Mouse (Mus musculus): ENCODE results near the gene Pus7l. TPM values are rescaled to one million over a fixed set of nuclear protein-coding genes. Genes with fewer than 3 reads are reported as not detected.
"Not testable (repeated sequence)": the region's sequence is repeated elsewhere in the genome, so short reads cannot be mapped to it uniquely, and the experiment has no call there.

Gene Pus7l
- total RNA-seq, 2 experiments from 2014 or later: 1.4 to 1.9 TPM

- intact Hi-C loops (cut with DNase I): loop anchor here (2.0 kb wide), 1 partner anchor 44 kb away; the partner anchor contains the start of gene Twf1
- no peak for DNase-seq (ENCODE audit: low spot score)
Observed at GRCm38 (mm10) chr15:94544844-94545243, 1.5 kb upstream of the Pus7l start.

- no peak for DNase-seq (ENCODE audit: low spot score)
- intact Hi-C loops (cut with DNase I): loop anchor here (2.0 kb wide), 1 partner anchor 45 kb away; the partner anchor contains the start of gene Twf1
Observed at GRCm38 (mm10) chr15:94544052-94544636, 797 bp upstream of the Pus7l start.

- intact Hi-C loops (cut with DNase I): no loop called here
- DNase-seq (ENCODE audit: low spot score): no peak
Observed at GRCm38 (mm10) chr15:94542567-94543408, 559 bp downstream of the Pus7l start.

GRCm38 (mm10) chr15:94539296-94539695 lies 4.1 kb downstream of the Pus7l start:
- intact Hi-C loops (cut with DNase I): no loop called here

GRCm38 (mm10) chr15:94535521-94535920 lies 7.8 kb downstream of the Pus7l start:
- DNase-seq (ENCODE audit: low spot score): no peak
- intact Hi-C loops (cut with DNase I): no loop called here

More at GRCm38 (mm10) chr15:94539296-94539695, 4.1 kb downstream of the Pus7l start:
- no peak for DNase-seq (ENCODE audit: low spot score)

- intact Hi-C loops (cut with DNase I): no loop called here
- DNase-seq (ENCODE audit: low spot score): no peak
Observed at GRCm38 (mm10) chr15:94532956-94533355, 10.4 kb downstream of the Pus7l start.

GRCm38 (mm10) chr15:94532306-94532705 lies 11.0 kb downstream of the Pus7l start:
- intact Hi-C loops (cut with DNase I): no loop called here
- no peak for DNase-seq (ENCODE audit: low spot score)

- intact Hi-C loops (cut with DNase I): no loop called here
- no peak for DNase-seq (ENCODE audit: low spot score)
Observed at GRCm38 (mm10) chr15:94530519-94530918, 12.8 kb downstream of the Pus7l start.

- intact Hi-C loops (cut with DNase I): no loop called here
- DNase-seq (ENCODE audit: low spot score): no peak
Observed at GRCm38 (mm10) chr15:94524956-94525355, 18.4 kb downstream of the Pus7l start.

GRCm38 (mm10) chr15:94523251-94523650 lies 20.1 kb downstream of the Pus7l start:
- no peak for DNase-seq (ENCODE audit: low spot score)
- intact Hi-C loops (cut with DNase I): no loop called here

GRCm38 (mm10) chr15:94520959-94521358 lies 22.4 kb downstream of the Pus7l start:
- intact Hi-C loops (cut with DNase I): loop anchor here (1.0 to 2.0 kb wide), 2 partner anchors 179 to 256 kb away; no protein-coding TSS in a partner anchor
- no peak for DNase-seq (ENCODE audit: low spot score)

GRCm38 (mm10) chr15:94520205-94520900 lies 23.0 kb downstream of the Pus7l start:
- DNase-seq (ENCODE audit: low spot score): no peak
- intact Hi-C loops (cut with DNase I): loop anchor here (1.0 to 2.0 kb wide), 2 partner anchors 178 to 256 kb away; no protein-coding TSS in a partner anchor

- no peak for DNase-seq (ENCODE audit: low spot score)
- intact Hi-C loops (cut with DNase I): no loop called here
Observed at GRCm38 (mm10) chr15:94517913-94518491, 25.3 kb downstream of the Pus7l start.

GRCm38 (mm10) chr15:94503451-94504215 lies 39.7 kb downstream of the Pus7l start:
- no peak for DNase-seq (ENCODE audit: low spot score)
- intact Hi-C loops (cut with DNase I): no loop called here

GRCm38 (mm10) chr15:94499260-94499659 lies 44.1 kb downstream of the Pus7l start:
- DNase-seq (ENCODE audit: low spot score): no peak
- intact Hi-C loops (cut with DNase I): no loop called here

- intact Hi-C loops (cut with DNase I): no loop called here
- DNase-seq (ENCODE audit: low spot score): no peak
Observed at GRCm38 (mm10) chr15:94495936-94496335, 47.4 kb downstream of the Pus7l start.

- DNase-seq (ENCODE audit: low spot score): no peak
- intact Hi-C loops (cut with DNase I): no loop called here
Observed at GRCm38 (mm10) chr15:94494445-94494844, 48.9 kb downstream of the Pus7l start.

- intact Hi-C loops (cut with DNase I): no loop called here
- DNase-seq (ENCODE audit: low spot score): no peak
Observed at GRCm38 (mm10) chr15:94489433-94489832, 53.9 kb downstream of the Pus7l start.

- intact Hi-C loops (cut with DNase I); DNase-seq (ENCODE audit: low spot score): not testable (repeated sequence)
Observed at GRCm38 (mm10) chr15:94488028-94488427, 55.3 kb downstream of the Pus7l start.

Data from heart, postnatal 25 days (tissue).